Mouse (Mus musculus): Measurements from ENCODE around the gene Pi16.

DNA sequence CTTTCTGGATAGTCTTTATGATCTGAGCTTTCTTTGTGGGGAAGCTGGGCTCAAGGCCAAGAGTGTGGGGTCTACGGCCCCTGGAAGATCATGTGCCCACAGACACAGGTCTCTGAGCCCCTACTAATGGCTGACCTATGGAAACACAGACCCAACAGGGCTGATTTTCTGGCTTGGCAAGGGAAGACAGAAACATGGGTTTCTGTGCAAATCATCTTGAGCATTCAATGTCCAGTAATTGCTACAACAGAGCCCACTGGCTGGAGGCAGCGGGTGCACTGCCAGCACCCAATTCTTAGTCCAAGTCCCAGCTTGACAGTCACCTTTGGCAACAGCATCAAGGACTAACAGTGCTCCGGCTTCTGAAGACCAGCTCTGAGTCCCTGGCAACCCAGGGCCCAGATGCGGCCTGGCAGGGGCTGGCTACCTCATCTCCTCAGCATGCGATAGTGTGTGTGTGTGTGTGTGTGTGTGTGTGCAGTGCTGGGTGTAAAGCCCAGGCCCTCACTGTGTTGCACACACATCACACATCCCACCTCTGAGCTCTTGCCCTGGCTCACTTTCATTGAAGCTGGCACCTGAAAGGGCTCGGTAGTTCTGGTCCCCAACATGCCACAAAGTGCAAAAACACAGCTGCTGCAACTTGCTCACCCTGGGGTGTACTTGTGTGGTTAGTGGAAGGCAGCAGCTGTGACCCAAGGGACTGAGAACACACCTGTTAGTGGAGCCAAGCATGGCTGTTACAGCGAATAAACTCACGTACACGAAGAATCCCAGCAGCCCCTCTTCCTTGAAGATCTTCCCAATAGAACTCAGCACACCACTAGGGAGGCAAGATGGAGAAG is 20.7 kb downstream of the Pi16 start:
- no peak for TF ChIP-seq CTCF (IDR thresholded peaks at IDR 0.05; ENCODE audit: insufficient read depth, low read depth, low read length)
- no peak for TF ChIP-seq POLR2A (IDR thresholded peaks at IDR 0.05; ENCODE audit: insufficient read depth, low read depth, low read length)
